In the genomic region with DNA sequence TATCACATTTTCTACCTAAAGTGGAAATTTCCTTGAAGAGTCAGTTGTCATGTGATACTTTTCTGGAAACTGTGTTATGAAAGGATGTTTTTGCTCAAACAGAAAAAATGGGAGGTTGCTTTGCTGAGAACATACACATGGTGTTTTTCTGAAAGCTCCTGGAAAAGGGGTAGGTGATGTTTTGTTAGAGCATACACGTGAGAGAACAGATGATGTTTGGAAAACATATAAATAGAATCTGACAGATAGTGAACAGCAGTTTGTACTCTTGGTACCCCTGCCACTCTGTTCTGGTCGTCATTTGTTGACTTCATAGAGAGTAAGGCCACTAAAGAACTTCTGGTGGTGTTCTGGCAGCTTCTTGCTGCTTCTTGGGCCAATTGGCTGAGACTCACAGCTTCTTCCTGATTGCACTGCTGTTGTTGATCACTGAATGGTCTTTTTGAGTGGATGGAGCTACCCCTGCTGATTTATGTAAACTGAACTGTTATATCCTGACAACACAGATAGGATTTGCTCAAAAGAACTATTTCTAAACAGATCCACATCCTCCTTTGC, we compare ENCODE assay signal across 18 mouse cellular contexts. TPM values are rescaled to one million over a fixed set of nuclear protein-coding genes. Genes with fewer than 3 reads are reported as not detected.
DNase-seq lines count a peak whose midpoint lies in the region; ATAC-seq and TF ChIP-seq lines count a peak whose summit lies in the region.
"Had no signal": no experiment of that assay in that cellular context is flagged by ENCODE, and none has a peak within 500 bp of the region (broad histone marks: within the 10 kb centered on the region; RNA-seq: fewer than 3 reads in every experiment).

No protein-coding gene starts in this region.

- 53% methylated on average over 2 of the region's 2 CpGs for WGBS in forebrain, embryonic 15.5 days

- no peaks in the 10 kb centered on the region for H3K27me3 ChIP-seq in forebrain, embryonic 15.5 days
- H3K27me3 ChIP-seq: kidney, embryonic 15.5 days; limb, embryonic 12.5 days; neural tube, embryonic 15.5 days had no signal

- no peak overlapping the region for H3K4me3 ChIP-seq in layer of hippocampus, adult 2 months
- no peak overlapping the region for H3K4me3 ChIP-seq in forebrain, embryonic 15.5 days
- H3K4me3 ChIP-seq: embryonic facial prominence, embryonic 10.5 days; kidney, embryonic 15.5 days; left cerebral cortex, adult 2 months; limb, embryonic 12.5 days; neural tube, embryonic 15.5 days had no signal

- peak; percentile 56 for ATAC-seq in CD4-positive, CD25-positive, alpha-beta regulatory T cell, adult 4 months
- ATAC-seq in inflammation-experienced regulatory T-cells, adult 6 months = peak; percentile 38
- ATAC-seq in forebrain, embryonic 15.5 days (replicated peaks) = no peak
- ATAC-seq: liver, postnatal 0 days had no signal

- H3K4me2 ChIP-seq in forebrain, embryonic 15.5 days (replicated peaks) = no peak overlapping the region
- H3K4me2 ChIP-seq: kidney, embryonic 15.5 days; limb, embryonic 12.5 days; neural tube, embryonic 15.5 days had no signal

- peak overlapping the region; percentile 40; the same call in 1 of the 2 replicates for H3K27ac ChIP-seq in layer of hippocampus, adult 2 months
- no peak overlapping the region for H3K27ac ChIP-seq in forebrain, embryonic 15.5 days (replicated peaks)
- H3K27ac ChIP-seq: embryonic facial prominence, embryonic 10.5 days; kidney, embryonic 15.5 days; left cerebral cortex, adult 2 months; limb, embryonic 12.5 days; neural tube, embryonic 15.5 days had no signal

- no peak for DNase-seq in layer of hippocampus, adult 2 months (ENCODE audit: low spot score in 2 of 2)
- no peak for DNase-seq in layer of hippocampus, postnatal 36 days
- DNase-seq in gastrocnemius, postnatal 25 days = peak; percentile 51
- DNase-seq in right cerebral cortex, postnatal 36 days (ENCODE audit: low spot score in 2 of 2) = no peak
- DNase-seq in thymus, postnatal 0 days (ENCODE audit: low spot score) = no peak
- DNase-seq: adrenal gland, postnatal 14 days; cerebellum, postnatal 25 days; liver, postnatal 0 days had no signal

- no peak for TF ChIP-seq CTCF in layer of hippocampus, adult 2 months (conservative IDR thresholded peaks at IDR 0.05)

- no peaks in the 10 kb centered on the region for H3K36me3 ChIP-seq in forebrain, embryonic 15.5 days
- H3K36me3 ChIP-seq: embryonic facial prominence, embryonic 10.5 days; kidney, embryonic 15.5 days; limb, embryonic 12.5 days; neural tube, embryonic 15.5 days had no signal

- no peak overlapping the region for H3K9ac ChIP-seq in forebrain, embryonic 15.5 days (replicated peaks)
- H3K9ac ChIP-seq: kidney, embryonic 15.5 days; limb, embryonic 12.5 days; liver, postnatal 0 days; neural tube, embryonic 15.5 days had no signal

- no peaks in the 10 kb centered on the region for H3K9me3 ChIP-seq in forebrain, embryonic 15.5 days
- H3K9me3 ChIP-seq: embryonic facial prominence, embryonic 10.5 days; kidney, embryonic 15.5 days; limb, embryonic 12.5 days; neural tube, embryonic 15.5 days had no signal

- no peaks in the 10 kb centered on the region for H3K4me1 ChIP-seq in forebrain, embryonic 15.5 days
- H3K4me1 ChIP-seq: kidney, embryonic 15.5 days; limb, embryonic 12.5 days; neural tube, embryonic 15.5 days had no signal

RNA-seq across cellular contexts. Expression of gene Ms4a4d, which starts 2.6 kb away (rescaled TPM):
- total RNA-seq in layer of hippocampus, adult 2 months (2021) = not detected
- not detected for total RNA-seq in layer of hippocampus, postnatal 36 days (2021)
- 1 to 10 TPM; 3.9 to 6.3 TPM for polyA plus RNA-seq in CD4-positive, CD25-positive, alpha-beta regulatory T cell, adult 4 months (2017; shearing (Covaris generic))
- 1 to 10 TPM; 3.0 to 3.9 TPM for total RNA-seq in gastrocnemius, postnatal 25 days (2021)
- 1 to 10 TPM; 2.1 to 5.3 (median 3.7) TPM for polyA plus RNA-seq in inflammation-experienced regulatory T-cells, adult 6 months (2017; shearing (Covaris generic))
- polyA plus RNA-seq in thymus, postnatal 0 days (2015; fragmentation: Nextera tagmentation; extraction: Ambion mirVana) = 2.0 and 2.4 TPM in 2 replicates
- polyA plus RNA-seq in forebrain, embryonic 15.5 days (2015; fragmentation: Nextera tagmentation; extraction: Ambion mirVana) = not detected in 2 replicates
- total RNA-seq: left cerebral cortex, adult 2 months; monocyte, adult 5-6 weeks had no signal
- polyA plus RNA-seq: neural tube, embryonic 15.5 days had no signal

RNA-seq across cellular contexts. Expression of gene Ms4a6b, which starts 17.7 kb away (rescaled TPM):
- 1 to 10 TPM; 1.2 to 1.4 TPM for total RNA-seq in layer of hippocampus, adult 2 months (2021)
- 1 to 10 TPM; 1.7 to 3.2 TPM for total RNA-seq in layer of hippocampus, postnatal 36 days (2021)
- polyA plus RNA-seq in CD4-positive, CD25-positive, alpha-beta regulatory T cell, adult 4 months (2017; shearing (Covaris generic)) = 1,000 to 10,000 TPM; 1,239 to 1,299 TPM
- total RNA-seq in gastrocnemius, postnatal 25 days (2021) = 1 to 10 TPM; 1.9 to 4.3 TPM
- 1,000 to 10,000 TPM; 1,170 to 1,320 (median 1,200) TPM for polyA plus RNA-seq in inflammation-experienced regulatory T-cells, adult 6 months (2017; shearing (Covaris generic))
- 38.0 and 44.1 TPM in 2 replicates for polyA plus RNA-seq in thymus, postnatal 0 days (2015; fragmentation: Nextera tagmentation; extraction: Ambion mirVana)
- polyA plus RNA-seq in forebrain, embryonic 15.5 days (2015; fragmentation: Nextera tagmentation; extraction: Ambion mirVana) = 1.8 and 2.4 TPM in 2 replicates

RNA-seq across cellular contexts. Expression of gene Gm8369, which starts 48.2 kb away (rescaled TPM):
- under 1 TPM; 0.36 to 0.83 TPM for total RNA-seq in layer of hippocampus, adult 2 months (2021)
- under 1 TPM; 0.30 to 0.57 TPM for total RNA-seq in layer of hippocampus, postnatal 36 days (2021)
- 100 to 1,000 TPM; 420 to 532 TPM for polyA plus RNA-seq in CD4-positive, CD25-positive, alpha-beta regulatory T cell, adult 4 months (2017; shearing (Covaris generic))
- total RNA-seq in gastrocnemius, postnatal 25 days (2021) = not detected
- polyA plus RNA-seq in inflammation-experienced regulatory T-cells, adult 6 months (2017; shearing (Covaris generic)) = 100 to 1,000 TPM; 382 to 635 (median 544) TPM
- polyA plus RNA-seq in thymus, postnatal 0 days (2015; fragmentation: Nextera tagmentation; extraction: Ambion mirVana) = 0.41 and 0.91 TPM in 2 replicates
- polyA plus RNA-seq in forebrain, embryonic 15.5 days (2015; fragmentation: Nextera tagmentation; extraction: Ambion mirVana) = not detected in 2 replicates
- polyA plus RNA-seq: embryonic facial prominence, embryonic 10.5 days; heart, embryonic 16.5 days; kidney, embryonic 15.5 days; limb, embryonic 12.5 days; neural tube, embryonic 15.5 days had no signal

Comparison
In these comparisons a context has a peak if more than half of its experiments do, and no peak if none do; other contexts are left out.
1. RNA of gene Ms4a6b, which starts 17.7 kb away (polyA plus RNA-seq): 1,239 to 1,299 TPM in CD4-positive, CD25-positive, alpha-beta regulatory T cell, adult 4 months and 1,170 to 1,320 TPM in inflammation-experienced regulatory T-cells, adult 6 months; 38.0 to 44.1 TPM in thymus, postnatal 0 days and 1.8 to 2.4 TPM in forebrain, embryonic 15.5 days; every median in the first group is over 10 times any median in the second.
2. RNA of gene Gm8369, which starts 48.2 kb away (polyA plus RNA-seq): 382 to 635 TPM in inflammation-experienced regulatory T-cells, adult 6 months and 420 to 532 TPM in CD4-positive, CD25-positive, alpha-beta regulatory T cell, adult 4 months; 0.41 to 0.91 TPM in thymus, postnatal 0 days and not detected in forebrain, embryonic 15.5 days; every median in the first group is over 100 times any median in the second.